Mouse (Mus musculus) liver, postnatal 0 days (tissue): ENCODE measurements around the gene Iqsec3.

Source experiments
- CTCF ChIP-seq: sonication (generic); IDR thresholded peaks from 2 replicates; pipeline ENCODE4 v1.5.1; 2016; ENCODE audit warnings: antibody characterized with exemption, low read depth
- EP300 ChIP-seq: IDR thresholded peaks from 2 replicates; pipeline ENCODE4 v1.6.1; 2016; ENCODE audit warnings: antibody characterized with exemption, low read depth, mild to moderate bottlenecking

DNA sequence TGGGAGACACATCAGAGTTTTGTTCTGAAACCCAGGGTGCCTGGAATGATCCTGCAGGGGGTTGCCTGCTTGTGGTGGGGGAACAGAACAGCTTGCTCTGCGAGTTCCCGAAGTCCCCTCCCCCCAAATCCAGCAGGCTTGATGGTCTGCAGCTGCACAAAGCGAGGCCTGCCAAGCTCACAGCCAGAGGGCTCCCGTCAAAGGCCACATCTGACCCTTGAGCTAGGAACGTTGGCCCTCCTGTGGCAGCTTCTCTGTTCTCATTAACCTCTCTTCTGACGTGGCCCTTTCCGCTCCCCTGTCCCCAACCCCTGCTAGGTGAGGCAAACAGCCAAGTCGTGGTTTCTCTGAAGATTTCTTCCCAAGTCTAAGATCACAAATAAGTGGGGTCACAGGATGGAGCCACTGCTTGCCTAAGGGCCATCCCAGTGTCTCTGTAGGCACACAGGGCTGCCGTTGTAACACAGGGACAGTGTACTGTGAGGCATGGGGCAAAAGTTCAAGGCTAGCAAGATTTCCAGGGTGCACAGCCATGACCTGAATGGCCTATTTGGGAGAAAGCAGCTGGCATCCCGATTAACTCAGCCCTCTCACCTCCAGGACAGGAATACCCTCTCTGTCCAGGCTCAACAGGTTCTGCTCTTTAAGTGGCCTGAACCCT, 143.5 kb downstream of the Iqsec3 start:
- TF ChIP-seq CTCF (no peak), EP300 (no peak)
